Mouse (Mus musculus): ENCODE measurements around the gene Cdk5r2. TPM values are rescaled to one million over a fixed set of nuclear protein-coding genes. Genes with fewer than 3 reads are reported as not detected.

The Cdk5r2 gene
- polyA plus RNA-seq, 2 experiments: 0.01 TPM; not detected in 1

DNA sequence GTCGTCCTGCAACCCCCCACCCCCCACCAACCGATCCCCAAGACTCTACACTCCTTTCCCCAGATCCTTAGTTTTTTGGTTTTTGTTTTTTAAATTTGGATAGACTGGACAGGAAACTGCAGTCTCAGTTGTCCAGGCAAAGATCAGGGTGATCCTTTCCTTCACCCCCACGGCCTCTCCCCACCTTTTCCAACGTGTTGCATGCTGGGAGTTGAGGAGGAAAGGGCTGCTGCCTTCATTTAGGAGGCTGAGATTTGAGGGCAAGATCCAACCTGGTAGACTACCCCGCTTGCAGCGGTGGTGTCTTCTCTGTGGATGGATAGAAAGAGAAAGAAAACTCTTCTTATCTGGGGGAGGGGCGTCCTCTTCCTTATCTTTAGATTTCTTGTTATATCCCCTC is 2.1 kb downstream of the Cdk5r2 start:
- ATAC-seq (ENCODE audit: insufficient read depth): no peak
- peaks cover 70% of the 10 kb centered on the region for H3K27me3 ChIP-seq (ENCODE audit: control insufficient read depth, insufficient read depth, low read length)
- no peaks in the 10 kb centered on the region for H3K36me3 ChIP-seq (replicated peaks; ENCODE audit: control insufficient read depth, insufficient read depth, low read depth)
- H3K4me2 ChIP-seq (ENCODE audit: low read depth): no peak overlapping the region
- no peaks in the 10 kb centered on the region for H3K4me1 ChIP-seq (replicated peaks; ENCODE audit: control insufficient read depth in 2 of 2, insufficient read depth in 2 of 2, low read length in 1 of 2)
- H3K9me3 ChIP-seq (ENCODE audit: control insufficient read depth, low read length): no peaks in the 10 kb centered on the region
- H3K4me3 ChIP-seq (ENCODE audit: insufficient read depth in 1 of 2, low read depth in 2 of 2, low read length in 2 of 2): no peak overlapping the region
- DNase-seq (ENCODE audit: low read depth in 3 of 3, low spot score in 3 of 3): no peak
- TF ChIP-seq EP300 (IDR thresholded peaks at IDR 0.05; ENCODE audit: low read depth) (no peak), CTCF (IDR thresholded peaks at IDR 0.05; ENCODE audit: low read depth) (no peak)
- 1% methylated on average over 7 of the region's 7 CpGs for WGBS (ENCODE audit: insufficient replicate concordance)
- no peak overlapping the region for H3K27ac ChIP-seq
- H3K9ac ChIP-seq (replicated peaks): no peak overlapping the region

DNA sequence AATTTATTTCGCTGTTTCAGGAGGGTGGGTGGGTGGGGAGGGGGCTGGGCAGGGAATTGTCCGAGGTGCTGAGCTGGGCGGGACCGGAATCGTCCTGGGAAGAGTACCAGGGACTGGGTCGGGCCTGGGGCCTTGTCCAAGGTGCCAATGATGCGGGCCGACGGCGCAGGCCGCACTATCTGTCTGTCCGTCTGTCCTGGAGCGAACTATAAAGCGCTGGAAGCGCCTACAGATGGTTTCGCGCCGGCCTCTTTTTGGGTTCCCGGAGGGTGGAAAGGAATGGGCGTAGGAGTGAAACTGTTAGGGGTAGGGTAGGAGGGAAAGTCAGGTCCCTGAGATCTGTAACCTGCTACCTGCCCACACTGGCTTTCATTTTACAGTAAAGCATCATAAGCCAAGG is 2.5 kb downstream of the Cdk5r2 start:
- H3K4me2 ChIP-seq (ENCODE audit: low read depth): no peak overlapping the region
- TF ChIP-seq EP300 (IDR thresholded peaks at IDR 0.05; ENCODE audit: low read depth) (no peak), CTCF (IDR thresholded peaks at IDR 0.05; ENCODE audit: low read depth) (no peak)
- ATAC-seq (ENCODE audit: insufficient read depth): no peak
- H3K9me3 ChIP-seq (ENCODE audit: control insufficient read depth, low read length): no peaks in the 10 kb centered on the region
- no peak overlapping the region for H3K27ac ChIP-seq
- no peaks in the 10 kb centered on the region for H3K4me1 ChIP-seq (replicated peaks; ENCODE audit: control insufficient read depth in 2 of 2, insufficient read depth in 2 of 2, low read length in 1 of 2)
- H3K4me3 ChIP-seq (ENCODE audit: insufficient read depth in 1 of 2, low read depth in 2 of 2, low read length in 2 of 2): no peak overlapping the region
- no peak for DNase-seq (ENCODE audit: low read depth in 3 of 3, low spot score in 3 of 3)
- peaks cover 66% of the 10 kb centered on the region for H3K27me3 ChIP-seq (ENCODE audit: control insufficient read depth, insufficient read depth, low read length)
- 2% methylated on average over 20 of the region's 20 CpGs for WGBS (ENCODE audit: insufficient replicate concordance)
- no peak overlapping the region for H3K9ac ChIP-seq (replicated peaks)
- no peaks in the 10 kb centered on the region for H3K36me3 ChIP-seq (replicated peaks; ENCODE audit: control insufficient read depth, insufficient read depth, low read depth)

DNA sequence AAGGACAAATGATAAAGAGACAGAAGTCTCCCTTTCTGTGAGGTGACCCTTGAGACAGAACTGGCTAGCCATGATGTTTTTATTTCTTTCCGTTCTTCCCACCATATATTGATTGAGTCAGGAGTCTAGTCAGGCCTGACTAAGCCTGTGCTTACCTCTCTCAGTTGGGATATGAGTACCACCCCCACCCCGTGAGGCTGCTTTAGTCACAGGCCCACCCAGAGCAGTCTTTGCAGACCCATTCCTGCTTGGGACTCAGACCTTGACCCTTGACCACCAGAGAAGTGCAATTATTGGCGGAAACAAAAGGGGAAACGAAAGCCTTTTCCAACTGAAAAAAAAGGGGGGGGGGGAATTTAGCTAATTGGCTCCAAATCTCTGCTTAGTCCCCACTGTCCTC is 2.9 kb downstream of the Cdk5r2 start:
- Histone ChIP-seq H3K9me3 (ENCODE audit: control insufficient read depth, low read length) (no peaks in the 10 kb centered on the region), H3K36me3 (replicated peaks; ENCODE audit: control insufficient read depth, insufficient read depth, low read depth) (no peaks in the 10 kb centered on the region), H3K4me3 (ENCODE audit: insufficient read depth in 1 of 2, low read depth in 2 of 2, low read length in 2 of 2) (no peak overlapping the region), H3K27ac (no peak overlapping the region), H3K4me1 (replicated peaks; ENCODE audit: control insufficient read depth in 2 of 2, insufficient read depth in 2 of 2, low read length in 1 of 2) (no peaks in the 10 kb centered on the region), H3K4me2 (ENCODE audit: low read depth) (no peak overlapping the region), H3K9ac (replicated peaks) (no peak overlapping the region), H3K27me3 (ENCODE audit: control insufficient read depth, insufficient read depth, low read length) (peaks cover 62% of the 10 kb centered on the region)
- TF ChIP-seq CTCF (IDR thresholded peaks at IDR 0.05; ENCODE audit: low read depth) (no peak), EP300 (IDR thresholded peaks at IDR 0.05; ENCODE audit: low read depth) (no peak)
- DNase-seq (ENCODE audit: low read depth in 3 of 3, low spot score in 3 of 3) (no peak), ATAC-seq (ENCODE audit: insufficient read depth) (no peak)
- 7% methylated on average over 4 of the region's 4 CpGs for WGBS (ENCODE audit: insufficient replicate concordance)

DNA sequence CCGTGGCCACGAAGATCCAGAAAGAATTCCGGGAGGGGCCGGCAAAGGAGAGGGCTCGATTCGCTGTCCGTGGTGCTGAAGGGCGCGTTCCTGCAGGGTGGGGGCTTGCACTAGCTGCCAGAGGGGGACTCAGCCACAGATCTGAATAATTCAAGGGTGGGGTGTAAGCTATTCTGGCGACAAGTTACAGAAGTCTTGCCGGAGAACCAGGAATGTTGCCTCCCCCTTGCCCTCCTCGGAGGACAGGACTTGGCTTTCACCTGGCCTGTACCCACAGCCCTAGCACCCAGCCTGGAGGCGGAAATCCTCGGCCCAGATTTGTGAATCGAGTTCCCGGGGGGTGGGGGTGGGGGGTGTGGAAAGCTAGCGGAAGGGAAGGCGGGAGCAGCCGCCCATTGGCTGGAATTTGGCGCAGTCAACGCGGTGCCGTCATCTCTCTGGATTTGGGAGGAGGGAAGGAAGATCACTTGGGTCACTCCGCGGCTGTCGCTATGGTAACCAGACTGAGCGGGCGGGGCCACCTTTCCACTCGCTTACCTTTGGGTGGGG is 3.5 kb downstream of the Cdk5r2 start:
- ATAC-seq (ENCODE audit: insufficient read depth): no peak
- no peaks in the 10 kb centered on the region for H3K9me3 ChIP-seq (ENCODE audit: control insufficient read depth, low read length)
- no peaks in the 10 kb centered on the region for H3K36me3 ChIP-seq (replicated peaks; ENCODE audit: control insufficient read depth, insufficient read depth, low read depth)
- no peak overlapping the region for H3K9ac ChIP-seq (replicated peaks)
- H3K4me2 ChIP-seq (ENCODE audit: low read depth): no peak overlapping the region
- no peak for DNase-seq (ENCODE audit: low read depth in 3 of 3, low spot score in 3 of 3)
- H3K4me3 ChIP-seq (ENCODE audit: insufficient read depth in 1 of 2, low read depth in 2 of 2, low read length in 2 of 2): no peak overlapping the region
- no peak overlapping the region for H3K27ac ChIP-seq
- WGBS (ENCODE audit: insufficient replicate concordance): 2% methylated on average over 29 of the region's 29 CpGs
- peaks cover 59% of the 10 kb centered on the region for H3K27me3 ChIP-seq (ENCODE audit: control insufficient read depth, insufficient read depth, low read length)
- no peaks in the 10 kb centered on the region for H3K4me1 ChIP-seq (replicated peaks; ENCODE audit: control insufficient read depth in 2 of 2, insufficient read depth in 2 of 2, low read length in 1 of 2)
- no peak for TF ChIP-seq CTCF (IDR thresholded peaks at IDR 0.05; ENCODE audit: low read depth)
- TF ChIP-seq EP300 (IDR thresholded peaks at IDR 0.05; ENCODE audit: low read depth): no peak

DNA sequence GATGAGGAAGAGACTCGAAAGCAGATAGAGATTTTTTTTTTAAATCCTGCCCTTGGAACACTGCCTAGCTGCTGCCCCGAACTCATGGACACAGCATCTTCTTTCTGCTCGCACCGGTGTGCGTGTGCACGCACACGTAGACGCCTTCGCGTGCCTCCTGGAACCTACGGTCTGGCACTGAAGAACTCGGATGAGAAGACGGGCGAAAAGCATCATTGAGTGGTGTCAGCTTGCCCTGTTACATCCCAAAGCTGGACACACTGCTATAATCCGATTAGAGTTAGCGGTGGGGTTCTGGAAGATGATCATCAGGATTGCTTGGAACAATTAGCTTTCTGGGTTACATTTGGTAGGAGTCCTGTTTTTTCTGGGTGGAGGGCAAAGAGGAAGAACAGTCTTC is 4.1 kb downstream of the Cdk5r2 start:
- no peaks in the 10 kb centered on the region for H3K4me1 ChIP-seq (replicated peaks; ENCODE audit: control insufficient read depth in 2 of 2, insufficient read depth in 2 of 2, low read length in 1 of 2)
- no peaks in the 10 kb centered on the region for H3K36me3 ChIP-seq (replicated peaks; ENCODE audit: control insufficient read depth, insufficient read depth, low read depth)
- 8% methylated on average over 16 of the region's 16 CpGs for WGBS (ENCODE audit: insufficient replicate concordance)
- H3K4me2 ChIP-seq (ENCODE audit: low read depth): no peak overlapping the region
- DNase-seq (ENCODE audit: low read depth in 3 of 3, low spot score in 3 of 3): no peak
- H3K27ac ChIP-seq: no peak overlapping the region
- H3K27me3 ChIP-seq (ENCODE audit: control insufficient read depth, insufficient read depth, low read length): peaks cover 55% of the 10 kb centered on the region
- H3K4me3 ChIP-seq (ENCODE audit: insufficient read depth in 1 of 2, low read depth in 2 of 2, low read length in 2 of 2): no peak overlapping the region
- ATAC-seq (ENCODE audit: insufficient read depth): no peak
- H3K9me3 ChIP-seq (ENCODE audit: control insufficient read depth, low read length): no peaks in the 10 kb centered on the region
- H3K9ac ChIP-seq (replicated peaks): no peak overlapping the region
- no peak for TF ChIP-seq CTCF (IDR thresholded peaks at IDR 0.05; ENCODE audit: low read depth)
- no peak for TF ChIP-seq EP300 (IDR thresholded peaks at IDR 0.05; ENCODE audit: low read depth)

All from liver, embryonic 14.5 days (tissue).